Mouse (Mus musculus) testis, postnatal 10 days (tissue): ENCODE measurements around the gene Dlx5.

Experiments used
- DNase-seq: peaks from one replicate; pipeline ENCODE4 v3.0.0; 2021; ENCODE audit warnings: low spot score

The Dlx5 gene

DNA sequence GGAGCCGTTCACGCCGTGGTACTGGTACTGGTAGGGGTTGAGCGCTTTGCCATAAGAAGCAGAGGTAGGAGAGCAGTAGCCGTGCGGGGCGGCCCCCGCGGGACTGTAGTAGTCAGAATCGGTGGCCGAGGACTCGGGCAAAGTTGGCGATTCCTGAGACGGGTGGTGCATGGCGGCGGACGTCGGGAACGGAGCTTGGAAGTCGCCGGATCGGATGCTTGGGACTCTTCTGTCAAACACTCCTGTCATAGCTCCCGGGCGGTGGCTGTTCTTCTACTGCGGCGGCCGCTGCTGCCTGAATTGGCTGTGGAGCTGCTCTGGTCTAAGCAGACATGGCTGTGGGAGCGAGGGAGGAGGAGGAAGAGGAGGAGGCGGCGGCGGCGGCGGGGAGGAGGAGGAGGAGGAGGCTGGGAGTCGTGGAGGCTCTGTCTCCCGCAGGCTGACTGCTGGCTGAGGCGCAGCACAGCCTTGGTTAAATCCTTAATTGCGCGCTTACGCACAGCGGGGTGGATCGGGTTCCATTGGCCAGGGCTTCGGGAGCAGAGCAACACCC lies at the start of gene Dlx5:
Gene Dlx5, minus strand, starts transcription at position 448 of the 553 bp plus-strand sequence.
- peak; percentile 66 for DNase-seq

- DNase-seq: no peak
These were observed 49.6 kb upstream of the Dlx5 start for GRCm38 (mm10) chr6:6931507-6931906.

DNA sequence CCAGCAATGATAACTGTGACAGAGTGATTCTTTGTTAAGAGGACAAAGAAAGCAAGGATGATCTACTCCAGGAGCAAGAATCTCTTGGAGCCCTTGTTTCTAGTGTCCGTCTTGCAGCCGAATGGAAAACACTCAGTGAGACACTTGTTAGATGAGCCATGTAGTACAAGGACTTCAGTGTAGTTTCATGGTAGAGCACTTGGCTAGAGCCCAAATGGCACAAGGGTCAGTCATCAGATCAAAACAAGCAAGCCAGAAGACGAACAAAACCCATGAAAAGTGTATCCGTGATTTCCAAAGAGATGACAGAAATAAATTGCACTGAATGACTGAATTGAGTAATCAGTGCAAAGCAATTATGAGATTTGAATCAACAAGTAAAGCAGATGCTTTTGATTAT lies 48.9 kb upstream of the Dlx5 start:
- no peak for DNase-seq

GRCm38 (mm10) chr6:6925264-6925663 lies 43.4 kb upstream of the Dlx5 start:
- DNase-seq: no peak

DNA sequence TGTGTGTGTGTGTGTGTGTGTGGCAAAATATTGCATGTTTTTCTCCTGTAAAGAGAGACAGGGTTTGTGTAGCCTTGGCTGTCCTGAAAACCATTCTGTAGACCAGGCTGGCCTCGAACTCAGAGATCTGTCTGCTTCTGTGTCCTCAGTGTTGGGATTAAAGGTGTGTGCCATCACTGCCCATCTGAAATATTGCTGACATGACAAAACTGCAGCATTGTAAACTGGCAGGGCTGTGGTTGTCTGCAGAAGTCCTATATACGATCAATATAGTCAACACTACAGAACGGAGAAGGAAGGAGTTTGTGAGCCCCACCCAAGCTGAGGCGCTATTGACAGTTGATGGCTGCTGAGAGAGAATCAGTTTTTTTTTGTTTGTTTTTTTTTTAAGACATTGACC lies 35.4 kb upstream of the Dlx5 start:
- no peak for DNase-seq

GRCm38 (mm10) chr6:6915526-6915915 lies 33.6 kb upstream of the Dlx5 start:
- DNase-seq: peak; percentile 45

DNA sequence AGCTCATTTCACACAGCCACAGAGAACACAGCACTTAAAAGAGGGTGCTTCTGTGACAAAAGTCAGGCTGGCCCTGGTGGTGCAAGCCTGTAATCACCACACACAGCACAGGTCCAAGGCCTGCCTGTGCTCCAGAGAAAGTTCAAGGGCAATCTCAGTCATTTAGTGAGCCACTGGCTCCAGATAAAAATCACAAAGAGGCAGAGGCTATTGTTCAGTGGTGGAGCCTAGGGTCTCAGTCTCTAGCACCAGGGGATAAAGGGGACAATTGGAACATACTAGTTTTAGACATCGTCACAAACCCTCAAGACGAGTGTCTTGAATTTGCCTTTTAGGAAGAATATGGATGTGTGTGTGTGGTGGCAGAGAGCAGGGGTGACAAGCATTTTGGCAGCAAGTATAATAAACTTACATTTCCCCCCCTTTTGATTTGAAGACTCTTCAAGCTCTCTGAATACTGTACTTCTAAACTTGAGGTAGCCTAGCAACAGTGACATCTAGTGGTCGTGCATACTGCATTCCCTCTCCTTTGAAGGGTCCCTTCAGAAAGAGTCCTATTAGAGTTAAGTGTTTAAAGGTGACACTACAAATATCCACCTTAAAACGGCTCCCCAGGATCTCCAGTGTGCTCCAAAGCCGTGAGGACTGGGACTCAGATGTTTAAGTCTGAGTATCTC lies 33.1 kb upstream of the Dlx5 start:
- DNase-seq: peak; percentile 45

DNA sequence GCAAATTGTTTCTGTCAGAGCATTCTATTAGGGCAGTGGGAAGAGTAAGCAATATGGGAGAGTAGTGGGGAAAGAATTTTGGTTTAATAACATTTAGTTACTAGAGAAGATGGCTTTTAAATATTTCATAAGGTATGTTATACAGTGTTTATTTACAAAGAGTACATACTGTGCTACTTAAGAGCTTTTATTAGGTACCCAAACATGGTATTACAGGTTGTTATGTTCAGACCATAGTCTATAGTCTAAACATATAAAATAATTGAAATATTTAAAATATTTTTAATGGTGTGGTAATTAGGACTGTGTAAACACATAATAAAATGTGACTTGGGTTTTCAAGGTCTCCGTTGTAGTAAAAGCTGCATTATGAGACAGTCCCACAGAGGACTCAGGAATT lies 32.4 kb upstream of the Dlx5 start:
- DNase-seq: no peak

DNA sequence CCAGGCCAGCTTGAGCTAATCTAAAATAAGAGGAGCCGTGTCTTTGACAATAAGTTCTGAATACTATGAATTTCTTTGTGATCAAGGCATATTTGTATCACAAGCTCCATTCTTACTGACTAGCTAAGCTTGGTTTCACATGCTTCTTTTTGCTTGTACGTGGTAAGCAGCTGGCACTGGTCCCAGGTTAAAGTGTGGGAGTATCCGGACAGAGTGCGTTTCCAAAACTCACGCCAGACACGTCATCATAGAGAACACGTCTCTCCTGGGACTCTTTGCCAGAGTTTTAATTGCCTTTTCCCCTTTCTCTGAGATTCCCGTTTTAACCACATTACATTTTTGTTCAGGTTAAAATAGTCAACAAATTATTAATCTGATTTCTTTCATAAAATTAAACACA lies 27.7 kb upstream of the Dlx5 start:
- peak; percentile 80 for DNase-seq

DNA sequence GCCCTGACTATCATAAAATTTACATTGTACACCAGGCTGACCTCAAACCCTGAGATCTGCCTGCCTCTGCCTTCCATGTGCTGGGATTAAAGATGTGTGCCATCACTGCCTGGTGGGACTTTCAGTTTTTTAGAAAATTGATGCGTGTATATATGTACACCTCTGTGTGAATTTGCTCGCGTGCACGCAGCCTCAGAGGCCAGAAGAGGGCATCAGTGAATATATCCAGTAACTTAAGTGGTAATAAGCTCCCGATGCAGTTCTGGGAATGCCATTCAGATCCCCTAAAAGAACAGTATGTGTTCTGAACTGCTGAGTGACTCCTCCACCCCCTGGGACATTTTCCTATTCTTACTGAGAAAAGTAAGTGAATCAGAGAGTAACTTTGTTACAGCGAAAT lies 8.2 kb upstream of the Dlx5 start:
- DNase-seq: no peak

- DNase-seq: no peak
These were observed 4.3 kb upstream of the Dlx5 start for GRCm38 (mm10) chr6:6886225-6886624.

DNA sequence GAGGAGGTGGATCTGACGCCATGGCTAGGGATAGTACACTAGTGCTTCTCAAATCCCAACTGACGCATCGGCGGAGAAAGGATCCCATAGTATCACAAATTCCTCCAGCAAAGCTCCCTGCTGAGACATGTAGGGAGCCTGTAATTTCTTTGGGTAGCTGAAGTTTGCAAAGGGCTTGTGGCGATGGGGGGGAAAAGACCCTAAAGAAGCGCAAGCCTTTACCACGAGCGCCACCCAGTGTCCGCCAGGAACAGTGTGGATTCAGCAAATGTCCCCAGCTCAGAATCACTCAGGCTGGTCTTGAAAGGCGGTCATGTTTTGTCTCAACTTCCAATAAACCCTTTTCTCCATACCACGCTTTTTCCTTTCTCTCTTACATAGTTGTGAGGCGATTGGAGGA lies 3.0 kb upstream of the Dlx5 start:
- peak; percentile 79 for DNase-seq

- DNase-seq: no peak
These were observed 447 bp upstream of the Dlx5 start for GRCm38 (mm10) chr6:6882266-6882797.

GRCm38 (mm10) chr6:6881115-6881637 lies 709 bp downstream of the Dlx5 start:
- DNase-seq: no peak

DNA sequence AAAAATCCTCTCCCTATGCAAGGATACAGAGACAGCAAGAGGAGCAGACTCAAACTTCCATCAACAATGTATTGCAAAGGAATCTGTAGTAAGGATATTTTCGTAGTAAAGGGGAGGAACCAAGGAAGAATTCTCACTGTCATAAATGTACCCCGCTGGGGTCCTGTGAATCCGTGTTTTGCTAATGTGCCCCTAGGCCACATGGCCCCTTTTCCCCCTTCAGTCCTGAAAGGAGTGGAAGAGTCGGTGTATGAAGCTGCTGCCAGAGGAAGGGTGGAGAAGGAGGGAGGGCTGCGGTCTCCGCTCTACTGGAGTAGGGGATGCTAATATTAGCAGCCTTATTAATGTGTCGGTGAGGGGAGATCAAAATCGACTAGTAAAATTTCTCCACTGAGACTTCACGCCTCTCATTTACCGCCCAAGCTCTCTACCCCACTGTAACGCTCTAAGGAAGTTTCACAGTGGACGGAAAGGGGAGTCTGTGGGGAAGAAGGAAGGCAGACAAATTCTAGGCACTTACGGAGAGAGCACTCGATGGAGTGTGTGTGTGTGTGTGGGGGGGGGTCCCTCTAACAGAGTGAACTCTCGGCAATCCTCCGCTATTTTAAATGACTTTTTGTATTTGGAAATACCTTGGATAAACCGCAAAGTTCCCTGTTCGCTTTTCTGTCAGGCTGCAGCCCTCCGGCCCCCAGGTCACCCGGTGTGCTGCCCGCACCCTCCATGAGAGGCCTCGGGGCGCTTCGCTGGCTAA lies 1.3 kb downstream of the Dlx5 start:
- no peak for DNase-seq

DNA sequence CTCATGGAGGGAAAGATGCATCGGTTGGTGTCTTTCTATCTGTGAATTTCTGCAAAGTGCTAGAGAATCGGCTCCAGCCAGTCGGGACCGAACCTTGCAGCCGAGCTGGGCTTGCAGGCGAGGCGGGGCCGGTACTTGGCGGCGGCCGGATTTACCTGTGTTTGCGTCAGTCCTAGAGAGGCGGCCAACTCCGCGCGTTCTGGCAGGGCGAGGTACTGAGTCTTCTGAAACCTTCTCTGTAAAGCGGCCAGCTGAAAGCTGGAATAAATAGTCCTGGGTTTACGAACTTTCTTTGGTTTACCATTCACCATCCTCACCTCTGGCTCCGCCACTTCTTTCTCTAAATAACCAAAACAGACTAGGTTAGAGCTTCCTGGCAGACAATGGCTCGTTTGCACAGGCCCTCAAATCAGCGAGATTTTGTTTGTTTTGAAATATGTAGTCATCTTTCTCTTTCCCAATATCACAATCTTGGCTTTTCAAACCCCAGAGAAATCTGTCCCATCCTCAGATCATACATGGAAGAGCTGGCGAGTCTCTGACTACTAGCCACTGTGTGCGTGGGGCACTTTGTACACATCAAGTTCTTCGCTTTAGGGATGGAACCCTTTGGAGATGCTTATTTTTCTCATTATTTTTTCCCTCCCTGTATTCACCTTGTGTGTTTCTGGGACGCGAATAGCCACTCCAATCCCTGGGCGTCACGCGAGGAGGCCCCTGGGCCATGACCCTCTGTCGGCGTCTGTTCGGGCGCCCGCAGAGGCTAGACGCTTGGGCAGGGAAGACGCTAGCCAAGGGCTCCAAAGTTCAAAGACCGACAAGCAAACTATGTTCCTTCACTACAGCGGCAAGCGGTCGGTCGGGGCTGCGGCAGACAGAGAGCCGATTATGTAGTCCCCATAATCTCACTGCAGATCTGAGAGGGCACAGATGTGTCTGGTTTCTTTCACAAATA lies 2.2 kb downstream of the Dlx5 start:
- no peak for DNase-seq

DNA sequence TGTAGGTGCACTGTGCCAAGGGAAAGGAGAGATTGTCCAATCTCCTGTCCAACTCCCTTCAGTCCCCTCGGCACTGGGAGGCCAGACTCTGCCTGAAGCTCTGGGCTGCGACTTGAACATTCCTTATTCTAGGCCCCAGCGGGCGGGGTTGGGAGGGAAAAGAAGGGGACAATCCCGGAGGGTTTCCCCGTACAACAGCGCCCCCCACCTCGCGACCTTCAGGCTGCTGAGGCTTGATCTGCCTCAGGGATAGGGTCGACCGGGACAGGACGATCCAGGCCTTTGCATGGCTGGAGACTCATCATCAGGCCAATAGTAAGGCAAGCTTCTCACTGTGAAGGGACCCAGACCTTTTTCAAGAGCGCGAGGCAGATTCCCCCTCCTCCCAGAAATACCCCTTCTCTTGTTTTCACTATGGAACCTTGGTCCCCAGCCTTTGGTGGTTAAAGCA lies 3.0 kb downstream of the Dlx5 start:
- no peak for DNase-seq

GRCm38 (mm10) chr6:6877981-6878840 lies 3.7 kb downstream of the Dlx5 start:
- DNase-seq: no peak

- DNase-seq: no peak
These were observed 4.5 kb downstream of the Dlx5 start for GRCm38 (mm10) chr6:6877346-6877910.

DNA sequence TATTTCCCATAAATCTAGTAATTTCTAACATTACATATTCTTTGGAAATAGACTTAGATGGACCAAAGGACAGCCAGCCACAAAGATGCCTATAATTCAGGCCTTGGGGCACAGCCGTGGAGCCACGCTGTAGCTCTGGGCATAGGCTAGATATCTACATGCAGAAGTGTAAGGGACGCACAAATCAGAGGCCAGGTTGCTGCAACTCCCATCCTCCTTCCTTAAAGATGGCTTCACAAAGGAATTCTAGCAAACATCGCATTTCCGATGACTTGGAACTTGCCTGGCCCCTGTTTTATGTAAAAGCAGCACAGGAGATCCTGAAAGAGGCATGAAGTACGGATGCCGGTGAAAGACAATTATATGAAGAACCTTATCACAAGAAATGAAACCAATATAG lies 5.2 kb downstream of the Dlx5 start:
- no peak for DNase-seq
